In the genomic region with DNA sequence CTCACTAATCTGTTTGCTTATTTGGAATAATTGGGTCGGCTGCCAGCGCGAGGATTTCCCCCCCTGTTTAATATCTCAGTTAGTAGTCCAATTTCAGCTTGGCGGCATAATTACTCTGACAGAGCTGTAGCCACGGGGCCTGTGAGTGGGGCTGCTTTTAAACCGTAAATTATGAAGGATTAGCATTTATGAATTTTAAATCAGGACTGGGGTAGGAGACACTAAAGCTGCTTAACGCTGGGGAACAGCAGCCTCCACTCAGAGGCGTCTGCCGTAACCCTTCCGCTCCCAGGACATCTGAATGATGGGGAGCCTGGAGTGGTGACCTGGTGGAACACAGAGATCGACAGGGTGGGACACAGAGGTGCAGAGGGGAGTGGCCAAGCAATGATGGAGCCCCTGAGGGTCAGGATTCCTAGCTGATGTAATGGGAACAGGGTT, we compare ENCODE assay signal across 12 mouse cellular contexts. TPM values are rescaled to one million over a fixed set of nuclear protein-coding genes. Genes with fewer than 3 reads are reported as not detected.
DNase-seq lines count a peak whose midpoint lies in the region; ATAC-seq lines count a peak whose summit lies in the region.
"Had no signal": no experiment of that assay in that cellular context is flagged by ENCODE, and none has a peak within 500 bp of the region (broad histone marks: within the 10 kb centered on the region; RNA-seq: fewer than 3 reads in every experiment).

No protein-coding gene starts in this region.

- H3K4me1 ChIP-seq in forebrain, embryonic 13.5 days, result peaks cover 48% of the 10 kb centered on the region
- no peaks in the 10 kb centered on the region for H3K4me1 ChIP-seq in heart, embryonic 12.5 days (replicated peaks)
- H3K4me1 ChIP-seq: heart, embryonic 13.5 days; intestine, embryonic 15.5 days; megakaryocyte, embryonic 14.5 days had no signal

- peak; percentile 90 for ATAC-seq in forebrain, embryonic 13.5 days
- no peak for ATAC-seq in heart, embryonic 12.5 days (ENCODE audit: insufficient number of reproducible peaks, low FRiP score)
- ATAC-seq: intestine, embryonic 15.5 days had no signal

- peak overlapping the region; percentile 76 for H3K27ac ChIP-seq in forebrain, embryonic 13.5 days
- H3K27ac ChIP-seq in heart, embryonic 12.5 days (ENCODE audit: poor library complexity, severe bottlenecking), result no peak overlapping the region
- H3K27ac ChIP-seq: heart, embryonic 13.5 days; intestine, embryonic 15.5 days; liver, embryonic 14.5 days had no signal

- intact Hi-C loops in left cerebral cortex, postnatal 4 days (cut with DNase I), result no loop called here

- no peak overlapping the region for H3K4me3 ChIP-seq in forebrain, embryonic 13.5 days
- no peak overlapping the region for H3K4me3 ChIP-seq in heart, embryonic 12.5 days
- H3K4me3 ChIP-seq: heart, embryonic 13.5 days; intestine, embryonic 15.5 days; megakaryocyte, embryonic 14.5 days had no signal

- 0 out of 2 replicates have a peak overlapping the region, but pooled peaks have one; percentile 3 for H3K4me2 ChIP-seq in forebrain, embryonic 13.5 days
- no peak overlapping the region for H3K4me2 ChIP-seq in heart, embryonic 12.5 days
- H3K4me2 ChIP-seq: heart, embryonic 13.5 days; intestine, embryonic 15.5 days had no signal

- H3K27me3 ChIP-seq in forebrain, embryonic 13.5 days, result peaks cover 47% of the 10 kb centered on the region
- 0 out of 2 replicates have a peak, but pooled peaks cover 4% of the 10 kb centered on the region for H3K27me3 ChIP-seq in heart, embryonic 12.5 days (replicated peaks)
- H3K27me3 ChIP-seq: heart, embryonic 13.5 days; intestine, embryonic 15.5 days had no signal

- H3K36me3 ChIP-seq in forebrain, embryonic 13.5 days (ENCODE audit: poor library complexity, severe bottlenecking), result no peaks in the 10 kb centered on the region
- no peaks in the 10 kb centered on the region for H3K36me3 ChIP-seq in heart, embryonic 12.5 days
- H3K36me3 ChIP-seq: heart, embryonic 13.5 days; intestine, embryonic 15.5 days had no signal

- no peaks in the 10 kb centered on the region for H3K9me3 ChIP-seq in forebrain, embryonic 13.5 days (replicated peaks)
- no peaks in the 10 kb centered on the region for H3K9me3 ChIP-seq in heart, embryonic 12.5 days (replicated peaks)
- H3K9me3 ChIP-seq: heart, embryonic 13.5 days; intestine, embryonic 15.5 days; megakaryocyte, embryonic 14.5 days had no signal

- peak; percentile 74 for DNase-seq in left cerebral cortex, postnatal 4 days
- no peak for DNase-seq in left cerebral cortex, adult 8-10 months (ENCODE audit: low spot score in 2 of 2)
- peak; percentile 43 to 61 for DNase-seq in layer of hippocampus, postnatal 10 days (ENCODE audit: low spot score in 2 of 2)
- peak; percentile 90 for DNase-seq in retina, postnatal 1 day
- no peak for DNase-seq in urinary bladder, postnatal 14 days (ENCODE audit: low spot score)
- no peak for DNase-seq in lung, postnatal 25 days (ENCODE audit: low spot score)

- WGBS in forebrain, embryonic 13.5 days, result 8% methylated on average over 11 of the region's 11 CpGs
- 69% methylated on average over 11 of the region's 11 CpGs for WGBS in heart, embryonic 12.5 days

- no peak overlapping the region for H3K9ac ChIP-seq in forebrain, embryonic 13.5 days
- no peak overlapping the region for H3K9ac ChIP-seq in heart, embryonic 12.5 days
- H3K9ac ChIP-seq: heart, embryonic 13.5 days; intestine, embryonic 15.5 days; liver, embryonic 14.5 days had no signal

RNA-seq across cellular contexts. Expression of gene Lmo1, which starts 56.9 kb away (rescaled TPM):
- total RNA-seq in left cerebral cortex, postnatal 4 days (2021), result 10 to 100 TPM; 46.0 to 48.5 TPM
- total RNA-seq in left cerebral cortex, adult 8-10 months (2022), result 10 to 100 TPM in 3 of 4 experiments, 1 to 10 TPM in 1; 9.9 to 15.0 (median 11.5) TPM
- 36.5 and 50.5 TPM in 2 replicates for polyA plus RNA-seq in forebrain, embryonic 13.5 days (2015; fragmentation: Nextera tagmentation; extraction: Ambion mirVana)
- 10 to 100 TPM; 74.5 to 79.0 TPM for total RNA-seq in layer of hippocampus, postnatal 10 days (2021)
- polyA plus RNA-seq in heart, embryonic 12.5 days (2016; fragmentation: Nextera tagmentation; extraction: Ambion mirVana), result 1.6 and 2.0 TPM in 2 replicates

Comparison
In these comparisons a context has a peak if more than half of its experiments do, and no peak if none do; other contexts are left out.
1. DNase-seq: peak in left cerebral cortex, postnatal 4 days (single experiment), layer of hippocampus, postnatal 10 days (2 of 2) and retina, postnatal 1 day (single experiment); none in left cerebral cortex, adult 8-10 months (0 of 2), urinary bladder, postnatal 14 days (single experiment) and lung, postnatal 25 days (single experiment).